Mouse (Mus musculus): ENCODE results near the gene Cd38.

DNA sequence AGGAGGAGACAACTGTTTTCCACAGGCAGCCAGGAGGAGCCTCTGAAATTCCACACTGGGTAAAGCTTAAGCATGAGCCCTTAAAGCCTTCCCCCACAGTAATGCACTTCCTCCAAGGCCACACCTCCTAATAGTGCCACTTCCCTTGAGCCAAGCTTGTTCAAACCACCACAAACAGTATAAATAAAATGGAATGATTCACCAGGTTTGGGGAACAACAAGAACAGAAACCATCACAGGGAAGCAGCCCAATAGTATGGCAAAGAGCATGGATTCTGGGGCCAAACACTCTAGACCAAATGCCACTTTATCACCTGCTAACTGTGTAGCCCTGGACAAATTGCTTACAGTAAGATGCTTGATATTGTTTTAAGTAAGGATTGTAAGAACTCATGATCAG is 20.8 kb upstream of the Cd38 start:
- TF ChIP-seq GATA1 (IDR thresholded peaks at IDR 0.05; ENCODE audit: low read length) (no peak), TAL1 (IDR thresholded peaks at IDR 0.05; ENCODE audit: low read length) (no peak)
